Mouse (Mus musculus) lung, postnatal 36 days (tissue): ENCODE results near the gene Ablim1.

Experiments
- DNase-seq: peaks from one replicate; pipeline ENCODE4 v3.0.0; 2022; ENCODE audit warnings: mixed read lengths

Ablim1 gene

GRCm38 (mm10) chr19:57255157-57255556, 59.6 kb downstream of the Ablim1 start:
- peak; percentile 57 for DNase-seq

- DNase-seq = no peak
Observed at GRCm38 (mm10) chr19:57252692-57253448, 61.8 kb downstream of the Ablim1 start.

GRCm38 (mm10) chr19:57248781-57249180, 65.9 kb downstream of the Ablim1 start:
- peak; percentile 45 for DNase-seq

GRCm38 (mm10) chr19:57247221-57247620, 67.5 kb downstream of the Ablim1 start:
- no peak for DNase-seq

- no peak for DNase-seq
Observed at GRCm38 (mm10) chr19:57244281-57244680, 70.4 kb downstream of the Ablim1 start.

- DNase-seq = peak; percentile 65
Observed at GRCm38 (mm10) chr19:57243606-57244005, 71.1 kb downstream of the Ablim1 start.

- peak; percentile 59 for DNase-seq
Observed at GRCm38 (mm10) chr19:57243191-57243590, 71.5 kb downstream of the Ablim1 start.

- DNase-seq = peak; percentile 65
Observed at GRCm38 (mm10) chr19:57241363-57242192, 73.1 kb downstream of the Ablim1 start.

GRCm38 (mm10) chr19:57240259-57240658, 74.5 kb downstream of the Ablim1 start:
- no peak for DNase-seq

- DNase-seq = peak; percentile 88
Observed at GRCm38 (mm10) chr19:57239176-57239784, 75.4 kb downstream of the Ablim1 start.

- peak; percentile 76 for DNase-seq
Observed at GRCm38 (mm10) chr19:57238461-57238860, 76.3 kb downstream of the Ablim1 start.

- DNase-seq = no peak
Observed at GRCm38 (mm10) chr19:57237534-57237933, 77.2 kb downstream of the Ablim1 start.

- DNase-seq = no peak
Observed at GRCm38 (mm10) chr19:57236647-57237046, 78.1 kb downstream of the Ablim1 start.

GRCm38 (mm10) chr19:57235931-57236330, 78.8 kb downstream of the Ablim1 start:
- no peak for DNase-seq

GRCm38 (mm10) chr19:57230996-57231395, 83.7 kb downstream of the Ablim1 start:
- no peak for DNase-seq

- DNase-seq = no peak
Observed at GRCm38 (mm10) chr19:57229161-57229560, 85.6 kb downstream of the Ablim1 start.

- DNase-seq = no peak
Observed at GRCm38 (mm10) chr19:57228576-57228975, 86.1 kb downstream of the Ablim1 start.

GRCm38 (mm10) chr19:57224390-57224789, 90.3 kb downstream of the Ablim1 start:
- no peak for DNase-seq

GRCm38 (mm10) chr19:57223686-57224085, 91.0 kb downstream of the Ablim1 start:
- no peak for DNase-seq

GRCm38 (mm10) chr19:57222657-57223056, 92.1 kb downstream of the Ablim1 start:
- DNase-seq = no peak

GRCm38 (mm10) chr19:57221684-57222235, 93.0 kb downstream of the Ablim1 start:
- no peak for DNase-seq

- DNase-seq = no peak
Observed at GRCm38 (mm10) chr19:57219758-57220157, 95.0 kb downstream of the Ablim1 start.

- no peak for DNase-seq
Observed at GRCm38 (mm10) chr19:57217161-57217560, 97.6 kb downstream of the Ablim1 start.
